Mouse (Mus musculus) left cerebral cortex, adult 2 months (tissue): ENCODE data around the gene Gnai2. TPM values are rescaled to one million over a fixed set of nuclear protein-coding genes. Genes with fewer than 3 reads are reported as not detected.

Experiments used
- DNase-seq, 2 experiments: peaks; one replicate each; pipeline ENCODE4 v3.0.0; 2021 to 2022; ENCODE audit warnings: low spot score in 2 of 2, mixed read lengths in 1 of 2; ENCODE audit errors: extremely low spot score in 1 of 2
- H3K27ac ChIP-seq: fragments of 200-600 bp; 2 replicates; pipeline ENCODE4 v1.8.1; 2022
- H3K4me3 ChIP-seq: fragments of 200-600 bp; 2 replicates; pipeline ENCODE4 v1.8.1; 2022
- CTCF ChIP-seq: fragments of 200-600 bp; IDR thresholded peaks from 2 replicates; pipeline ENCODE4 v1.8.1; 2022; ENCODE audit warnings: antibody characterized with exemption, mild to moderate bottlenecking, moderate library complexity
- intact Hi-C: fragments of 180-260 bp; cut with DNase I; formaldehyde crosslinking; loops from one replicate; pipeline ENCODE4 v1.15.1; 2025
- total RNA-seq, 2 experiments: library from RNA; stranded (reverse); gene quantifications; 2 replicates each; pipeline ENCODE4 v1.2.3; 2021

Gnai2 gene
- total RNA-seq, 2 experiments from 2014 or later, result 201 to 213 TPM

DNA sequence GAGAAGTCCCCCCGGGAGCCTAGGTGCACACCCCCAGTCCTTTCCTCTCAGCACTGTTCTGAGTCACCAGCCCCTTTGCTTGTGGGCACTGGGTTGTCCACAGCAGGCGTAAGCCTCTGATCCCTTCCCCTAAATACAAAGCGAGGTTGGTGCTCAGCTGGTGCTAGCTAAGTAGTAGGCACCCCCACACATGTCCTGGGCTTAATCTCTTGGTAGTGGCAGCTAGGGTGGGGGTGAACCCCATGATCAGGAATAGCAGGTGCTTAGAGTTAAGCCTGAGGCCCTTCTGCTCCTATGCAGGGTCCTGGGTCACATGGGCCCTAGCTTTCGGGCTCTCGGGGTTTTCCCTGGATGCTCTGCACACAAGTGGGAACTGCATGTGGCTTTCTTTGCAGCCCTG is 22.0 kb upstream of the Gnai2 start:
- DNase-seq, result no peak
- intact Hi-C loops, result no loop called here
- Histone ChIP-seq H3K27ac (no peak overlapping the region), H3K4me3 (no peak overlapping the region)
- TF ChIP-seq CTCF, result no peak

DNA sequence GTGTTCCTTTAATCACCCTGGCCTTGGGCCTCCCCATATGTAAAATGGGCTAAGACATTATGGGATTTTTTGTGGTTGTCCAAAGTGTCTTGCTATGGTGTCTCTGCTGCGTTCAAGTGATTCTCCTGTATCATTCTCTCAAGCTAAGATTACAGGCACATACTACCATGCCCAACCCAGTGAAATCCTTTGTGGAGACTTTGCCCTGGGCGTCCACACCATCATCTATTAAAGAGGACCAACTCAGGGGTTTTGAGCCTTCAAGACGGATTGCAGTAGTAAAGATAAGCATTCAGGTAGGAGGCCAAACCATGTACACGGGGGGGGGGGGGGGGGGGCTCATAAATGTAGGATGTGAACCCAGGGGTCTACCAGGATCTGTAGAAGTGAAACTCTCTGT is 19.4 kb upstream of the Gnai2 start:
- no peak overlapping the region for H3K4me3 ChIP-seq
- no peak for TF ChIP-seq CTCF
- DNase-seq, result no peak
- intact Hi-C loops, result no loop called here
- H3K27ac ChIP-seq, result no peak overlapping the region

DNA sequence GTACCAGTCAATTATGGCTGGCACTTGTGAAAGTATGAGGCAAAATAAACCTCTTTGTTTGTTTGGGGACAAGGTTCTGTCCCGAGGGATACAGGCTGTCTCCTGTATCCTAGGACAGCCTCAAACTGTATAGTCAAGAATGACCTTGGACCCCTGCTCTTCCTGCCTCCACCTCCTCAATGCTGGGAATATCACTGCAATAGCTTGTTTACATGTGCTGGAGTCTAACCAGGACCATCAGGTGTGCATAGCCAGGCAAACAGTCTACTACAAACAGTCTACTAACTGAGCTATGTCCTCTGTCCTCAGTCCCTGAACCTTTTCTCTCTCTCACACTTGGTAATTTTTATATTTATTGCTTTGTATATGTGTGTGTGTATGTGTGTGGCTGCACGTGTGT is 18.3 kb upstream of the Gnai2 start:
- Histone ChIP-seq H3K27ac (no peak overlapping the region), H3K4me3 (no peak overlapping the region)
- intact Hi-C loops, result no loop called here
- DNase-seq, result no peak
- TF ChIP-seq CTCF, result no peak

DNA sequence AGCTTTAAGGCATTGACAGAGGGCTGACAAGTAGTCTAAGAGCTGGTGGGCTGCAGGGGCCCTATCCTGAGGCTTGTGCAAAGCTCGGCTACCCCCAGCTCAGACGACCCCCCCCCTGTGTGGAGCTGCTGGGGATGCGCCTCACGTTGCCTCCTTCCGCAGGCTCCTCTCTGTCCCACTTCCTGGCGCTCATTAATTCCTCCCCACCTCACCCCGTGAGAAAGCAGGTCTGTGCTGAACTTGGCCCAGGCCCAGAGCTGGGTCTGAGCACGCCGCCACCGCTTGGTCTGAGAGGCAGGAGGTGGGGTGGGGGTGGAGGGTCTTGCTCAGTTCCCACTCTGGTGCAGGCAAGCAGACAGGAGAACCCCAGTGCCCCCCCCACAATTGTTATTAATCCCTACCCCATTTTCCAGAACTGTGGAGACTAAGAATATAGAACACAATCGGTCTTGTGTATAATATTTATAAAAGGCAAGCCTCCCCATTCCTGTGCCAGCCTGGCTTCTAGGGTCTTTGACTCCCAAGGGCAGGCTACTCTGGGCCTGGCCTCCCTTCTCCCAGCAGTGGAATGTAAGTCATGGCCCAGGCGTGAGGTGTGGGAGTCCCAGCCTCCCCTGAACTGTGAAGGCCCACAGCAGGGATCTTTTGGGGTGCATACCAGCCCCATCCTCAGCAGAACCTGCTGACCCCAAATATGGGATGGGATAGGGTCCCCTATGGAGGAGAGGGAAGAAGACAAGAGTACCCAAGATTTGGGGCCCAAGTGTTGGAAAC is 15.7 kb upstream of the Gnai2 start:
- intact Hi-C loops, result loop anchor here (2.0 kb wide), 1 partner anchor 14 kb away; no protein-coding TSS in a partner anchor
- peak overlapping the region; percentile 67 for H3K27ac ChIP-seq
- DNase-seq, result no peak
- no peak for TF ChIP-seq CTCF
- no peak overlapping the region for H3K4me3 ChIP-seq

DNA sequence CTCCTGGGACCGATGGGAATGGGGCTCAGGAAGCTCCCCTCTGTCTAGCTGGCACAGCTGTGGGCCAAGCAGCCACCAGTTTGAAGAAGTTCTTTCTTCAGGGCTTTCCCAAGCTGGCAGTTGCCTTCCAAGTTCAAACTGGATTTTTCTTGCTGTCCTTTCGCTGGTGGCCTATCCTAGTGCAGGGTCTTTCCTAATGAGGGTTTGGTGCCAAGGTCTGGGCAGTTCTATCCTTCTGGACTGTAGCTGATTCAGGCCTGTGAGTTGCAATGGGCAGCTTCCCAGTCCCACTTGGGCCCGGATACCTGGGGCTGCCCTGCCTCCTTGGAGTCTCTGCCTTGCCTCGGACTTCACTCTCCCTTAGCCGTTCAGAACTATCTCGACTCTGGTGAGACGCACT is 15.1 kb upstream of the Gnai2 start:
- intact Hi-C loops, result loop anchor here (2.0 kb wide), 1 partner anchor 15 kb away; no protein-coding TSS in a partner anchor
- Histone ChIP-seq H3K27ac (no peak overlapping the region; the same call in 1 of the 2 replicates), H3K4me3 (no peak overlapping the region)
- no peak for DNase-seq
- TF ChIP-seq CTCF, result no peak

DNA sequence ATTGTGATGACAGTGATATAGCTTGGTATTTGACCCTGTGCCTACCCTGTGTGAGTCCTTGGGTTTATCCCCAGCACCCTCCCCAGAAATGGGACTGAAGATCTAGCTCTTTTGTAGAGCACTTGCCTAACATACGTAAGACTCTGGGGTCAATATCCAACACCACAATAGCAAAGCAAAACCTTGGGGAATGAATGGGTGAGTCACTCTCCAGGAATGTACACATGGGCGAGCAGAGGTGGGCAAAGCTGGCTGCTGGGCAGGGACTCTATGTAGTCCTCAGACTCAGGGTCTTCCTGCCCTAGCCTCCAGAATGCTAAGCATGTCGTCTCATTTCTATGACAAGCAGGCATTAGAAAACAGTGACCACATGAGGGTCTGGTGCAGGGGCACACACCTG is 13.6 kb upstream of the Gnai2 start:
- Histone ChIP-seq H3K4me3 (no peak overlapping the region), H3K27ac (no peak overlapping the region)
- TF ChIP-seq CTCF, result no peak
- DNase-seq, result no peak
- intact Hi-C loops, result no loop called here

DNA sequence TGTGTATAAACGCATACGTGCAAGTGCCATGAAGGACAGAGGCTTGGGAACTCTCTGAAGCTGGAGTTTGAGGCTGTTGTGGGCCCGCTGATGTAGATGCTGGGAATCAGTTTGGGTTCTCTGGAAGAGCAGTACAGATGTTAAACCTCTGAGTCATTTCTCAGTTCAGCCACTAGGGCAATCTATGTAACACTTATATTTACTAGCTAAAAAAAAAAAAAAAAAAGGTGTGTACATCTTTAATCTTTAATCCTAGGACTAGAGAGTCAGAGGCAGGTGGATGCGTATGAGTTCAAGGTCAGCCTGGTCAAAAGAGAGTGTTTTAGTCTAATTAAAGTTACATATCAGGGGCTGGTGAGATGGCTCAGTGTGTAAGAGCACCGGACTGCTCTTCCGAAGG is 11.8 kb upstream of the Gnai2 start:
- Histone ChIP-seq H3K4me3 (no peak overlapping the region), H3K27ac (no peak overlapping the region)
- DNase-seq, result no peak
- TF ChIP-seq CTCF, result peak; percentile 25
- intact Hi-C loops, result no loop called here

DNA sequence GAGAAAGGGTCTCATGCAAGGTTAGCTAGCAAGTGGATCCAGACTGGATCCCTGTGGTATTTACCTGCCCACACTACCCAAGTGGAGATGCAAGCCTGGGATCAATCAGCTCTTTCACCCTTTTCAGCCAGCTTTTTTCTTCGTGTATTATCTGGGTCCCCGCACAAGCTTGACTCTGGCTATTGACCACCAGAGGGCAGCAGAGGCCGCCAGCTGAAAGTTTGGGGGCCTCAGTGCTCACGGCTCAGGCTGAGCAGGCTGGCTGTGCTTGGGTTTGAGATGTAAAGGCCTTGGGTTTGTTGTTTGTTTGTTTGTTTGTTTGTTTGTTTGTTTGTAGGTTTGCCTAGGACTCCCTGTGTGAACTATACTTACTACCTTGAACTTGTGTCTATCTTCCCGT is 10.4 kb upstream of the Gnai2 start:
- peak; percentile 96 for TF ChIP-seq CTCF
- Histone ChIP-seq H3K27ac (no peak overlapping the region), H3K4me3 (no peak overlapping the region)
- intact Hi-C loops, result loop anchor here (1.0 kb wide), 2 partner anchors 31 to 93 kb away; no protein-coding TSS in a partner anchor
- DNase-seq, result peak; percentile 77

DNA sequence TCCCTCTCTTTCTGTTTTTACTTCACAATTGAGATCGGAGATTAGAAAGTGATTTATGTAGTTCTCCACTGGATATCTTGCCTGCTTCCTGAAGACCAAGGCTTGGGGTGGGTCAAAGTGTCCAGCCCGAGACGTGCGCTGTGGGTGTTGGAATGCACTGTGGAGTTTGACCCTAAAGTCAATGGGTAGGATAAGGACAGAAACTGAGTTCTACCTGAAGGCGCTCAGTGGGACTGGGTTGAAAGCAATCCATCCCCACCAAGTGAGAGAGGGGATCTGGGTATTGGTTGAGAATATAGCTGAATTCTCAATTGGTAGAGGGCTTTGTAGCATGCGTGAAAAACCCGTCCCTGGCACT is 10.0 kb upstream of the Gnai2 start:
- DNase-seq, result no peak
- H3K4me3 ChIP-seq, result no peak overlapping the region
- intact Hi-C loops, result loop anchor here (1.0 kb wide), 2 partner anchors 31 to 93 kb away; no protein-coding TSS in a partner anchor
- H3K27ac ChIP-seq, result no peak overlapping the region
- no peak for TF ChIP-seq CTCF

DNA sequence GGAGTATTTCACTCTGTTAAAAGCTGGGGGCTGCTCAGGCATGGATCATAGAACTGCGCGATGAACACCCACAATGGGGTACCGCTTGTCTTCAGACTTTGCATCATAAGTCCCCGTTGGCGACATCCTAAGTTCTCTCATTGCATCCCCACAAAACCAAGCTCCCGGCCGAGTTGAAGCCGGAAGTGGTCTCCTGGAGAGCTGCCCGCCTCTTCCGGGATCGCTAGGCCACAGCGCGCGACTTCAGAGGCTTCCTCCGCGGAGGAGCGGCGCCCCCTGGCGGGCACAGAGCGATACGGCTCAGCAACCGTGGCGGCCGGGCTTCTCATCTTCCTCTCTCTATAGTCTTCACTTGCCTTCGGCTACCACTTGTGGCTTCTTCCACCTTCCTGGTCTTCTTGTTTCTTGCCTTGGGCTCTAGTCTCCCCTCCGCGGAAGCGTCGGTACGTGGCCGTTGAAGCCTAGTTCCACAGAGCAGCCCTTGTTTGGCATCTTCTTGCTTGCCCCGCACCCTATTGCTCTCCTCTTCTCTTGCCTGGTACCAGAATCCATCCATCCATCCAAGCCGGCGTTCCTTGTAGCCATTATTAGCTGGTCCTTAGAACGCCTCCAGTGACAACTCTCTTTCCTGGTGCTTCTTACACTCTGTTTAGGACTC is 9.5 kb upstream of the Gnai2 start:
- no peak; the same call in none of the 2 replicates for TF ChIP-seq CTCF
- Histone ChIP-seq H3K27ac (peak overlapping the region; percentile 70), H3K4me3 (peak overlapping the region; percentile 38)
- intact Hi-C loops, result loop anchor here (1.0 kb wide), 4 partner anchors 18 to 94 kb away; no protein-coding TSS in a partner anchor
- DNase-seq, result peak; percentile 91 to 92

DNA sequence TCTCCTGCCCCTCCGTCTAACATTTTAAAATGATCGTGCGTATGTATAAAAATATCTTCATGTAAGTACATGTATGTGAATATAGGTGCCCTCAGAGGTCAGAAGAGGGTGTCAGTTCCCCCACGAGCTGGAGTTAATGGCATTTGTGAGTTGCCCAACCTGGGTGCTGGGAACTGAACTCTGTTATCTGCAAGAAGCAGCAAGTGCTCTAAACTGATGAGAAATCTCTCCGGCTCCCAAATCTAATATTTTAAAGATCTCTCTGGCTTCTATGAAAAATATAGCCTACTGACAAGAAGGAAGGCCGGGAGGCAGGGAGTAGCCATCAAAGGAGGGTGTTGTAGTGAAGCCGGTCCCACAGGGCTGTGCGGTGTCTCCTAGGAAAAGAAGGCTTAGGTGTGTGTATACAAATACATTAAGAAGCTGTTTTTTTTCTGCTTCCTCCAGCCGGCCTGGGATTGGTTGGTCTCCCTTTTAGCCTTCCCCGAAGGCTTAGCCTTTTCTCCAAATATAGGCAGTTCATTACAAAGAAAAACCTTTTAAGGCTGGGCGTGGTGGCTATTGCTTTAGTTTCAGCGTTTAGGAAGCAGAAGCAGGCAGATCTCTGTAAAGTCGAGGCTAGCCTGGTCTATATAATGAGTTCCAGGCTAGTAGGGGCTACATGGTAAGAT is 8.5 kb upstream of the Gnai2 start:
- no peak for DNase-seq
- intact Hi-C loops, result loop anchor here (1.0 kb wide), 2 partner anchors 17 to 41 kb away; no protein-coding TSS in a partner anchor
- Histone ChIP-seq H3K4me3 (no peak overlapping the region), H3K27ac (no peak overlapping the region)
- no peak for TF ChIP-seq CTCF

DNA sequence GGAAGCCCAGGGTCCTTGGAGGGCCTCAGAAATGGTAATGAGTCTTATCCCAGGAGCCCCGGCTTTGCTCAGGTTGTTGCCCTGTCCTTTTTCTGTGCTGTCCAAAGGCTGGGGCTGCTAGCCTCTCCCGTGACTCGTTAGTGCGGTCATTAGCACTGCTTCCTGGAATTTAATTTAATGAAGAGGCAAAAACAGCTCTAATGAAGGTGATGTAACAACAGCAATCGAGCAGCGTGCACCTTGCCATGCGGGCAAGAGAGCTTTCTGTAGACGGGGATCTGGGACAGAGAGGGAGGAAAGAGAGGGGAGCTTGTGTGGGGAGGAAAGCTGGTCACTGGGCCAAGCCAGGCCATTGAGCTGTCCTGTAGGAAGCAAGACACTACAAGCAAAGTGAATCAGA is 6.5 kb upstream of the Gnai2 start:
- H3K4me3 ChIP-seq, result no peak overlapping the region
- intact Hi-C loops, result no loop called here
- H3K27ac ChIP-seq, result no peak overlapping the region
- no peak for DNase-seq
- no peak for TF ChIP-seq CTCF
